ENCODE assay signal across 22 mouse cellular contexts in genomic region chr3:9477386-9477785, GRCm38 (mm10).
DNase-seq lines count a peak whose midpoint lies in the region; ATAC-seq and TF ChIP-seq lines count a peak whose summit lies in the region.
"Had no signal": no experiment of that assay in that cellular context is flagged by ENCODE, and none has a peak within 500 bp of the region (broad histone marks: within the 10 kb centered on the region; RNA-seq: fewer than 3 reads in every experiment).

No protein-coding gene starts in this region.

- ATAC-seq in heart, embryonic 11.5 days (replicated peaks; ENCODE audit: insufficient number of reproducible peaks, low FRiP score, low TSS enrichment), result no peak
- no peak for ATAC-seq in midbrain, embryonic 11.5 days (ENCODE audit: low FRiP score)
- no peak for ATAC-seq in midbrain, embryonic 16.5 days
- ATAC-seq: activated CD4-positive, CD25-positive, alpha-beta regulatory T cell, adult 4 months; CD4-positive, CD25-positive, alpha-beta regulatory T cell, adult 4 months; Patski had no signal

- DNase-seq in heart, adult 11 months, result peak; percentile 66
- no peak for DNase-seq in heart, adult 18-20 months
- DNase-seq in heart, embryonic 10.5 days (ENCODE audit: low spot score), result peak; percentile 9
- peak; percentile 70 for DNase-seq in liver, adult 2 months (ENCODE audit: extremely low read depth, low read depth, low spot score)
- no peak for DNase-seq in liver
- peak; percentile 62 for DNase-seq in midbrain, embryonic 11.5 days (ENCODE audit: low spot score, missing footprints)
- DNase-seq: adrenal gland, adult 2 months; adrenal gland, adult 8-10 months; adrenal gland, postnatal 10 days; adrenal gland, postnatal 14 days; adrenal gland, postnatal 25 days; adrenal gland, postnatal 36 days; B cell, adult 2 months; cerebellum, adult 11 months; cerebellum, adult 11-12 months had no signal

- 0 out of 2 replicates have a peak, but pooled peaks cover 3% of the 10 kb centered on the region for H3K36me3 ChIP-seq in heart, embryonic 10.5 days
- no peaks in the 10 kb centered on the region for H3K36me3 ChIP-seq in heart, embryonic 11.5 days (ENCODE audit: control insufficient read depth, insufficient read depth, low read length)
- no peaks in the 10 kb centered on the region for H3K36me3 ChIP-seq in liver, adult 2 months (ENCODE audit: control insufficient read depth, insufficient read depth, low read length)
- H3K36me3 ChIP-seq in midbrain, embryonic 11.5 days (ENCODE audit: control insufficient read depth, insufficient read depth, low read length), result no peaks in the 10 kb centered on the region
- H3K36me3 ChIP-seq in midbrain, embryonic 16.5 days (ENCODE audit: control insufficient read depth, insufficient read depth, low read length), result no peaks in the 10 kb centered on the region
- H3K36me3 ChIP-seq: G1E had no signal

- no peaks in the 10 kb centered on the region for H3K27me3 ChIP-seq in heart, embryonic 10.5 days (ENCODE audit: insufficient read depth, poor library complexity, severe bottlenecking)
- H3K27me3 ChIP-seq in heart, embryonic 11.5 days (ENCODE audit: control insufficient read depth, insufficient read depth, low read length), result no peaks in the 10 kb centered on the region
- no peaks in the 10 kb centered on the region for H3K27me3 ChIP-seq in liver, adult 2 months (ENCODE audit: control insufficient read depth, insufficient read depth, low read length)
- H3K27me3 ChIP-seq in midbrain, embryonic 11.5 days (ENCODE audit: control insufficient read depth, insufficient read depth, low read length), result no peaks in the 10 kb centered on the region
- H3K27me3 ChIP-seq in midbrain, embryonic 16.5 days (ENCODE audit: control insufficient read depth, insufficient read depth, low read depth, low read length), result no peaks in the 10 kb centered on the region
- H3K27me3 ChIP-seq: CH12.LX, Patski had no signal

- no peaks in the 10 kb centered on the region for H3K79me2 ChIP-seq in liver, adult 2 months (ENCODE audit: control insufficient read depth, insufficient read depth, low read length)

- WGBS in heart, embryonic 10.5 days, result 79% methylated on average over 2 of the region's 2 CpGs
- 77% methylated on average over 2 of the region's 2 CpGs for WGBS in heart, embryonic 11.5 days (ENCODE audit: insufficient replicate concordance)
- WGBS in liver, adult 2 months, result 50% methylated on average over 2 of the region's 2 CpGs
- WGBS in midbrain, embryonic 11.5 days, result 82% methylated on average over 2 of the region's 2 CpGs
- 85% methylated on average over 2 of the region's 2 CpGs for WGBS in midbrain, embryonic 16.5 days

- H3K9ac ChIP-seq in heart, embryonic 11.5 days (ENCODE audit: low read depth, low read length), result no peak overlapping the region
- no peak overlapping the region for H3K9ac ChIP-seq in liver, adult 2 months (ENCODE audit: low read depth, low read length)
- no peak overlapping the region for H3K9ac ChIP-seq in midbrain, embryonic 11.5 days (ENCODE audit: low read length)
- H3K9ac ChIP-seq in midbrain, embryonic 16.5 days (ENCODE audit: low read depth, low read length), result no peak overlapping the region

- peaks cover 5% of the 10 kb centered on the region; the same call in 1 of the 2 replicates for H3K4me1 ChIP-seq in heart, embryonic 10.5 days
- H3K4me1 ChIP-seq in heart, embryonic 11.5 days (ENCODE audit: control insufficient read depth, insufficient read depth, low read length), result 0 out of 2 replicates have a peak, but pooled peaks cover 4% of the 10 kb centered on the region
- H3K4me1 ChIP-seq in liver, adult 2 months (ENCODE audit: control insufficient read depth, insufficient read depth, low read length), result 0 out of 2 replicates have a peak, but pooled peaks cover 2% of the 10 kb centered on the region
- no peaks in the 10 kb centered on the region for H3K4me1 ChIP-seq in midbrain, embryonic 11.5 days (ENCODE audit: control insufficient read depth, insufficient read depth, low read length)
- no peaks in the 10 kb centered on the region; the same call in 1 of the 2 replicates for H3K4me1 ChIP-seq in midbrain, embryonic 16.5 days (ENCODE audit: control insufficient read depth, insufficient read depth, low read length)

- H3K27ac ChIP-seq in heart, embryonic 10.5 days, result no peak overlapping the region
- no peak overlapping the region for H3K27ac ChIP-seq in heart, embryonic 11.5 days (ENCODE audit: low read depth, low read length)
- H3K27ac ChIP-seq in liver, adult 2 months (replicated peaks; ENCODE audit: insufficient read depth, low read depth, low read length), result no peak overlapping the region
- no peak overlapping the region for H3K27ac ChIP-seq in midbrain, embryonic 11.5 days (ENCODE audit: low read depth, low read length)
- H3K27ac ChIP-seq in midbrain, embryonic 16.5 days (ENCODE audit: low read length), result no peak overlapping the region

- no peak for TF ChIP-seq CTCF in liver, adult 2 months (IDR thresholded peaks at IDR 0.05; ENCODE audit: low read depth, low read length)

- TF ChIP-seq POLR2A in liver, adult 2 months (IDR thresholded peaks at IDR 0.05; ENCODE audit: extremely low read depth, insufficient read depth, low read length), result no peak

- no peak overlapping the region for H3K4me3 ChIP-seq in heart, embryonic 10.5 days
- no peak overlapping the region for H3K4me3 ChIP-seq in heart, embryonic 11.5 days (ENCODE audit: low read depth, low read length)
- no peak overlapping the region for H3K4me3 ChIP-seq in liver, adult 2 months (ENCODE audit: insufficient read depth, low read depth, low read length)
- H3K4me3 ChIP-seq in midbrain, embryonic 11.5 days (ENCODE audit: low read depth, low read length), result no peak overlapping the region
- H3K4me3 ChIP-seq in midbrain, embryonic 16.5 days (ENCODE audit: low read depth, low read length), result no peak overlapping the region

- no peak overlapping the region for H3K4me2 ChIP-seq in heart, embryonic 11.5 days
- H3K4me2 ChIP-seq in midbrain, embryonic 11.5 days, result no peak overlapping the region
- no peak overlapping the region for H3K4me2 ChIP-seq in midbrain, embryonic 16.5 days (ENCODE audit: low read length)

- no peaks in the 10 kb centered on the region for H3K9me3 ChIP-seq in heart, embryonic 10.5 days
- H3K9me3 ChIP-seq in heart, embryonic 11.5 days (replicated peaks; ENCODE audit: control insufficient read depth, low read length), result no peaks in the 10 kb centered on the region
- no peaks in the 10 kb centered on the region for H3K9me3 ChIP-seq in midbrain, embryonic 11.5 days (ENCODE audit: control insufficient read depth, low read length)
- no peaks in the 10 kb centered on the region for H3K9me3 ChIP-seq in midbrain, embryonic 16.5 days (replicated peaks; ENCODE audit: control insufficient read depth, low read length, poor library complexity, severe bottlenecking)
- H3K9me3 ChIP-seq: G1E had no signal

Comparison
In these comparisons a context has a peak if more than half of its experiments do, and no peak if none do; other contexts are left out.
1. DNase-seq: peak in heart, adult 11 months (single experiment), heart, embryonic 10.5 days (single experiment), liver, adult 2 months (single experiment) and midbrain, embryonic 11.5 days (single experiment); none in heart, adult 18-20 months (0 of 2) and liver (single experiment).